Mouse (Mus musculus) liver, adult (tissue): ENCODE data around the gene Mettl15.

Experiments used
- GATA4 ChIP-seq: IDR thresholded peaks from 2 replicates; pipeline ENCODE4 v1.6.1; 2014; ENCODE audit warnings: mild to moderate bottlenecking, low read length; ENCODE audit not compliant: insufficient replicate concordance

Mettl15 gene

DNA sequence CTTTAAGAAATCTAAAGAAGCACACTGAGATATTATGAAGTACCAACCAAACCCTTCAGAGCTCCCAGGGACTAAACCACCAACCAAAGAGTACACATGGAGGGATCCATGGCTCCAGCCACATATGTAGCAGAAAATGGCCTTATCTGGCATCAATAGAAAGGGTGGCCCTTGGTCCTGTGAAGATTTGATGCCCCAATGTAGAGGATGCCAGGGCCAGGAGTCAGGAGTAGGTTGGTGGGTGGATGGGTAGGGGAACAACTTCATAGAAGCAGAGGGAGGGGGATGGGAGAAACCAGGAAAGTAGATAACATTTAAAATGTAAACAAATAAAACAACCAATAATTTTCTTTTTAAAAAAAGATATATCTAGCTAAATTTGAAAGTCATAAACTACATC lies 50.1 kb downstream of the Mettl15 start:
- TF ChIP-seq GATA4 = no peak

GRCm38 (mm10) chr2:109227196-109227595 lies 53.4 kb downstream of the Mettl15 start:
- TF ChIP-seq GATA4 = no peak

- no peak for TF ChIP-seq GATA4
Observed at GRCm38 (mm10) chr2:109221470-109221869, 59.1 kb downstream of the Mettl15 start.

GRCm38 (mm10) chr2:109208032-109208431 lies 72.5 kb downstream of the Mettl15 start:
- TF ChIP-seq GATA4 = no peak

- TF ChIP-seq GATA4 = no peak
Observed at GRCm38 (mm10) chr2:109182993-109183392, 97.6 kb downstream of the Mettl15 start.

GRCm38 (mm10) chr2:109158509-109158908 lies 122.0 kb downstream of the Mettl15 start:
- no peak for TF ChIP-seq GATA4

- TF ChIP-seq GATA4 = no peak
Observed at GRCm38 (mm10) chr2:109156131-109156530, 124.4 kb downstream of the Mettl15 start.

DNA sequence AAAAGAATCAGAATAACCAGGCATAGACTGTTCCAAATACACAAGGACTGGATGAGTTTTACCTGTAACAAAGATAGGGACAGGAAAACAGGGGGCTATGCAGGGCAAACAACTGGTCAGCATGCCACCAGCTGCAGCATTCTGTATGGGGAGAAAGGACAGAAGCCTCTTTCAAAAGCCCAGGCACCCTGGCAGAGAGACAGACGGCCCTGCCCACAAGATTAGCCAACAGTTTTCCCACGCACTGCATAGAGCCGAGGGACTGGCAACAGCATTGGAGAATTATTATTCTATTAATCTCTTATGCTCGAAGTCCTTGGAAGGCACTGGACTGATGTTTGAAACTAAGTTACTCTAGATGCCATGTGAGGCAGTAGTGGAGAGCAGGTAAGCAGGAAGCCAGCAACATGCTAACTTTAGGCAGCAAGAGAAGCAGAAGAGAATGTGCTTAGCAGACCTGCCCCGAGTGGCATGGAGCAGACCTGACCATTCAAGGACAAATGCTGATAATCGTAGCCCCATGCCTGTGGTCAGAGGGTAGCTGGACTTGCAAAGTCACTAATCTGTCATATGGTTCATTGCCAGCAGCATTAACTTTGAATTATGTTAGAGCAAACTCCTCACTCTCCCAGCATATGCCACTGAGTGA lies 127.0 kb downstream of the Mettl15 start:
- no peak for TF ChIP-seq GATA4

DNA sequence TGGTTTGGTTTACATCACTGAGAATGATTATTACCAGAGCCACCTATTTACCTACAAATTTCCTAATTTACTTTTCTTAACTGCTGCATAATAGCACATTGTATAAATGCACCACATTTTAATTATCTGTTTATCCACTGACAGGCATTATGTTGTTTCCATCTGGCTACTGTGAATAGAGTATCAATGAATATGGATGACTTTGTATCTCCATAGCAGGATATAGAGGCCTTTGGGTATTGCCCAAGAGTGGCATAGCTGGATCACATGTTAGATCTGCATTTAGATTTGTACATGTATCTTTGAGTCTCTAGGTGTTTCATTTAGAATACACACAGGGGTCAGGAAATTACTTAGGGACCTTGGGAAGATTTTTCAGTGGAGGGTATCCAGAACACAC lies 133.3 kb downstream of the Mettl15 start:
- TF ChIP-seq GATA4 = no peak

- no peak for TF ChIP-seq GATA4
Observed at GRCm38 (mm10) chr2:109144410-109144809, 136.1 kb downstream of the Mettl15 start.

DNA sequence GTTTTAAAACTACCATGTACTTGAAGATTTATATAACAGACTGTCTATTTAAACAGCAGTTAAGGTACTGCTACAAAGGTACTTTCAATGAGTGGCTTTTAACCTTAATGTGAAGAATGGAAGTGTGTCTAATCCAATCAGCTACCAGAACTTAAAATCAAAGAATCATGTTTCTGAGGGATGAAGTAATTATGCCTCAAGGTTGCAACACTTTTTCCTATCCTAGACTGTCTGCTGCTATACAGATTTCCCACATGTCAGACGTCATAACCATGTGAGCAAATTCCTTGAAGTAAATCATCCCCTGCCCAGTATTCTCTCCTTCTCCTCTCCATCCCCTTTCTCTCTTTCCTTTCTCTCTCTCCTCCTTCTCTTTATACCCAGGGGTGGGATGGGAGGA lies 140.2 kb downstream of the Mettl15 start:
- no peak for TF ChIP-seq GATA4

- TF ChIP-seq GATA4 = no peak
Observed at GRCm38 (mm10) chr2:109137276-109137675, 143.3 kb downstream of the Mettl15 start.

DNA sequence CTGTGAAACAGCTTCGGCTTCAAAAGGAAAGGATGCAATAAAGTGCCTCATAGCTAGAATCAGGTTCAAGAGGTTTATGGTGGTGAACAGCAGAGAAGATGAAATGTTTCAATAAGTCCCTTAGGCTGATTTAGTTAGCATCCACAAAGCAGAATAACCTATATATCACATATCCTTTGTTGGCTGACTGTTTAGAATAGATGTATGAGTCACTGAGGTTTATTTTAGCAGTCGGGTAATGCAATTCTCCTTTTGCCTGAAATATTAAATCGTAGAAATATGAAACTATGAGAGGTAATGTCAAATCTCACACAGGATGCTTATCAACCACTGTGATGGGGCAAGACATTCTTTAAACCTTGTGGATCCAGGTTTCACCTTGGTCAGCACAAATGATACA lies 149.8 kb downstream of the Mettl15 start:
- no peak for TF ChIP-seq GATA4

DNA sequence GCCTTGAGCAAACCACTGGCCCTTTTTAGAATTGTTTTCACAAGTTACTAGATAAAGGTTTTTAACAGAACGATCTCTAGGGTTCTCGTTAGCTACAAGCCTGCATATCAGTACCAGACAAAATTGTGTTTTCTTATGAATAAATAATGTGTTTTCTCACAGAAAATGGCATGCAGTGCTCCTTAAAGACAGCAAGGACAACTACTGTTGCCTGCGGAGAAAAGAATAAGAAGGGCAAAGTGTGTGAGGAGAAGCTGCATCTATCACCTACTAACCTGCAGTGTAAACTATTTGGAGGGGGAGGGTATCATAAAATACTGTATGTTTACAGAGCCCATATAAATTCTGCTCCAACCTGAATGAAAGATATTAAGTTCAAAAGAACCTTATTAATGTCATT lies 150.6 kb downstream of the Mettl15 start:
- no peak for TF ChIP-seq GATA4

DNA sequence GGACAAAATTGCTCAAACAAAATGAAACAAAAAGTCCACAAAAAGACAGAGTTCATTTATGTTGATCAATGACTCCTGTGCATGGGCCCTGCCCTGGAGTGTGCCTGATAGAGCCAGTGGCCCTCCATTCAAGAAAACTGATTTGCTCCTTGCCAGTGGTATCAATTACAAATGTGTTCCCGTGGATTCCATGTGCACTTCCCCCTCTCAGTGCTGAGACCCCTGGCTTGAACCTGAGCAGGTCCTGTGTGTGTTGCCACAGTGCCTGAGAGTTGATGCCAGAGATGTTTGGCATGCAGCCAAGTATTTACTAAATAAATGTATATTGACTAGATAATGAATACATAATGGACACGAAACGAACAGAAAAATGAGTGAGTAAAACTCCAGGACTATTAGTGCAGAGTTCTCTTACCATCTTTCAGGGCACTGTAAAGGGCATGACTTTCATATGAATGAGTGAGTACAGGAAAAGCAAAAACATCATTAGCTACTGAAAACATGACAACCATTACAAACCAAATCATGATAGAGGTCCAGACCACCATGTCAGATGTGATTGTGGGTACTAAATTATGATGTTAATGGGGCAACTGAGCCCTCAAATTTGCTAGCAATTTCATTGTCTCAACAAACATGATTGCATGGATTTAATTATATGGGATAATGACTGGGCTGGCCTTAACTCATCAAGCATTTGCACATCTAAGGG lies 174.6 kb downstream of the Mettl15 start:
- no peak for TF ChIP-seq GATA4

GRCm38 (mm10) chr2:109049686-109050085 lies 230.9 kb downstream of the Mettl15 start:
- TF ChIP-seq GATA4 = no peak
